Mouse (Mus musculus): ENCODE measurements around the gene Arntl. TPM values are rescaled to one million over a fixed set of nuclear protein-coding genes. Genes with fewer than 3 reads are reported as not detected.

The Arntl gene
- polyA plus RNA-seq, 1 experiment from 2014 or later = 12.3 TPM

DNA sequence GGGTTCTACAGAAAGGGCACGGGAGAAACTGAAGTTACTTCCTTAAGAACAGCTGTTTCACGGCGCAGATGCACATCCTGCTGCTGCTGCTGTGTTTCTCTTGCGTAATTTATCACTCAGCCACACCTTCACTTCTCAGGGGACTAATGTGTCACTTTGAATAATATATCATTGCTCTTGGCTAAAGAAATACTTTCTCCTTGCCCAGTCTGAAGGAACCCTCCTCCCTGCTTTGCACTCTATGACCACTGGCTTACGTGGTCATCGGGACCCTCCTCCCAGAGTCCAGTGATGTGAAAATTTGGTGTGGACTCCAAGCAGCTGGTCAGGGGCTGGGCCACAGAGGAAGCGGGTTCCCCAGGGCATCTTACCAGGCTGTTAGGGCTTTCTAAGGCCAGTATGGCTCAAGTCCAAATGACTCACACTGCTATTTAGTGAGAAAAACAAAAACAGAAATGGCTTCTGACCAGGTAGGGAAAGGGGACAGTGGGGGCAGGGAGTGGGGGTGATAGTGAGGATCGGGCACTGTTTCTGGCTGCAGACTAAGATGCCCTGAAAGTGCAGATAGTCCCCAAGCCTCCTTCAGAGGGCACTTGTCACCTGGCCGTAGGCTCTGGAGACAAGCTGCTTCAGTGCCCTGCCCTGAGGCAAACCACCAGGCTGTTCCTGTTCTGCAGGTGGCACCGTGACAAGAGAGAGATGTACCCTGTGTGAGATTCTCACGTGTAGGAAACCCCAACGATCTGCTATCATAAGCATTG lies 34.8 kb downstream of the Arntl start:
- no peak overlapping the region for H3K4me3 ChIP-seq (ENCODE audit: low read depth, low read length)
- H3K9me3 ChIP-seq (replicated peaks; ENCODE audit: control insufficient read depth, low read length) = no peaks in the 10 kb centered on the region
- no peaks in the 10 kb centered on the region for H3K36me3 ChIP-seq (ENCODE audit: control insufficient read depth, insufficient read depth, low read length)
- H3K4me2 ChIP-seq (ENCODE audit: low read length) = no peak overlapping the region
- ATAC-seq = no peak
- WGBS = 84% methylated on average over 12 of the region's 12 CpGs
- no peak overlapping the region for H3K9ac ChIP-seq (ENCODE audit: low read length)
- H3K27me3 ChIP-seq (replicated peaks; ENCODE audit: control insufficient read depth, insufficient read depth, low read length) = no peaks in the 10 kb centered on the region
- H3K27ac ChIP-seq (ENCODE audit: low read depth, low read length) = peak overlapping the region; percentile 21; the same call in 1 of the 2 replicates
- no peak for DNase-seq (ENCODE audit: low spot score)
- peaks cover 14% of the 10 kb centered on the region for H3K4me1 ChIP-seq (ENCODE audit: control insufficient read depth, insufficient read depth, low read length)

DNA sequence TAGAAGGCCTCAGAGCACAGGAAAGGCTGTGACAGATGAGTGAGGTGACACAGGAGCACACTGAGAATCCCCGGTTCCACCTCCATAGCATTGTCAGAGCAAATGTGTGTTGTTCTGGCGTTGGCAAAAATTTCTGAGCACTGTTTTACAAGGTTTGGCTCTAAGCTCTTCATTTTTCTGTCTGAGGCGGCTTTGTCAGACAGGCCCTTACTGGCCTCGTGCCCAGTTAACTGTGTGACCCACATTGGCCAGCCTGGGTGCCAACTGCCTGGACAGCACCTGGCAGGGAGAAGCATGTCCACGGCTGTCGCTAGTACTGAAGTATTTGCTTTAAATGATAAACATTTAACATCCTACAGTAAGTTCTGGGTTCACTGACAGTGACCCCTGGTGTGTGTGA lies 35.4 kb downstream of the Arntl start:
- Histone ChIP-seq H3K4me1 (ENCODE audit: control insufficient read depth, insufficient read depth, low read length) (peaks cover 14% of the 10 kb centered on the region), H3K27ac (ENCODE audit: low read depth, low read length) (peak overlapping the region; percentile 21; the same call in 1 of the 2 replicates), H3K4me2 (ENCODE audit: low read length) (no peak overlapping the region), H3K9me3 (replicated peaks; ENCODE audit: control insufficient read depth, low read length) (no peaks in the 10 kb centered on the region), H3K4me3 (ENCODE audit: low read depth, low read length) (no peak overlapping the region), H3K36me3 (ENCODE audit: control insufficient read depth, insufficient read depth, low read length) (no peaks in the 10 kb centered on the region), H3K27me3 (replicated peaks; ENCODE audit: control insufficient read depth, insufficient read depth, low read length) (no peaks in the 10 kb centered on the region), H3K9ac (ENCODE audit: low read length) (no peak overlapping the region)
- DNase-seq (ENCODE audit: low spot score) = peak; percentile 52
- WGBS = 59% methylated on average over 6 of the region's 6 CpGs
- ATAC-seq = no peak

DNA sequence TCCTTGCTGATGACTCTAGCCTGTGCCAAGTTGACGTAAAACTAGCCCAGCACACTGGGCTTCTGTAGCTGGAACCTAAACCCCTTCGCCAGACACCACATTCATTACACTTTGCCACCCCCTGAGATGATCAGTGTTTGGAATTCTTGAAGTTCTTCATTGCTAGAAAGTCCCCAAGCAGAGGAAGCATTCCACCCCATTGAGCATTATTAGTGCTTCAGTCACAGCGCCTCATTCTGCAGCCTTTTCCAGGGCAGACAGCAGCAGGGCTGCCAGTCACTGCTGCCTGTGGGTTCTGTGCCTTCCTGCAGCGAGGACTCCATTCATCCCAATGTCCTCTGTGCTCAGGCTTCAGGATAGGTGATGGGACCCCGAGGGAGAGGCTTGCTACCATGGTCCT lies 37.9 kb downstream of the Arntl start:
- Histone ChIP-seq H3K36me3 (ENCODE audit: control insufficient read depth, insufficient read depth, low read length) (no peaks in the 10 kb centered on the region), H3K9me3 (replicated peaks; ENCODE audit: control insufficient read depth, low read length) (no peaks in the 10 kb centered on the region), H3K9ac (ENCODE audit: low read length) (no peak overlapping the region), H3K4me3 (ENCODE audit: low read depth, low read length) (no peak overlapping the region), H3K27ac (ENCODE audit: low read depth, low read length) (no peak overlapping the region), H3K4me1 (ENCODE audit: control insufficient read depth, insufficient read depth, low read length) (peaks cover 30% of the 10 kb centered on the region), H3K27me3 (replicated peaks; ENCODE audit: control insufficient read depth, insufficient read depth, low read length) (no peaks in the 10 kb centered on the region), H3K4me2 (ENCODE audit: low read length) (no peak overlapping the region)
- no peak for DNase-seq (ENCODE audit: low spot score)
- no peak for ATAC-seq
- 65% methylated on average over 5 of the region's 5 CpGs for WGBS

DNA sequence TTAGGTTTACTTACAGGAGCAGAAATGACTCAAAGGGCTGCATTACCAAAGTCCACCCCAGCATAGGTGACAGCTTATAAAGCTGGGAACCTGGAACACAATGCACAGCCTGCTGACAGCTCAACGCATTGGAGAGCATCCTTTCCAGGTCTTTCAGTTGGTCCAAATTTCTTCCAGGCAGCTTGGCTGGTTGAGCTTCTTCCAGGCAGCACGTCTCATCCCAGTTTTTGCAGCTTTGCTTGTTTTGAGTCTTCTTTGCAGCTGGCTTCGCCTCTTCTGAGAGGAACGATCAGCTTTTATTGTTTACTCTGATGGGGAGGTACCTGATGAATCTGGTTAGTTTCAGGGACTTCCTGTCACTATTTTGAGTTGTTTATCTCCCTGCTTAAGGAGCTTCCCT lies 39.2 kb downstream of the Arntl start:
- H3K27ac ChIP-seq (ENCODE audit: low read depth, low read length) = no peak overlapping the region
- no peak for DNase-seq (ENCODE audit: low spot score)
- H3K36me3 ChIP-seq (ENCODE audit: control insufficient read depth, insufficient read depth, low read length) = no peaks in the 10 kb centered on the region
- no peak overlapping the region for H3K4me3 ChIP-seq (ENCODE audit: low read depth, low read length)
- H3K27me3 ChIP-seq (replicated peaks; ENCODE audit: control insufficient read depth, insufficient read depth, low read length) = no peaks in the 10 kb centered on the region
- WGBS = 88% methylated on average over 4 of the region's 4 CpGs
- H3K9me3 ChIP-seq (replicated peaks; ENCODE audit: control insufficient read depth, low read length) = no peaks in the 10 kb centered on the region
- peaks cover 42% of the 10 kb centered on the region for H3K4me1 ChIP-seq (ENCODE audit: control insufficient read depth, insufficient read depth, low read length)
- H3K9ac ChIP-seq (ENCODE audit: low read length) = no peak overlapping the region
- H3K4me2 ChIP-seq (ENCODE audit: low read length) = no peak overlapping the region
- no peak for ATAC-seq

DNA sequence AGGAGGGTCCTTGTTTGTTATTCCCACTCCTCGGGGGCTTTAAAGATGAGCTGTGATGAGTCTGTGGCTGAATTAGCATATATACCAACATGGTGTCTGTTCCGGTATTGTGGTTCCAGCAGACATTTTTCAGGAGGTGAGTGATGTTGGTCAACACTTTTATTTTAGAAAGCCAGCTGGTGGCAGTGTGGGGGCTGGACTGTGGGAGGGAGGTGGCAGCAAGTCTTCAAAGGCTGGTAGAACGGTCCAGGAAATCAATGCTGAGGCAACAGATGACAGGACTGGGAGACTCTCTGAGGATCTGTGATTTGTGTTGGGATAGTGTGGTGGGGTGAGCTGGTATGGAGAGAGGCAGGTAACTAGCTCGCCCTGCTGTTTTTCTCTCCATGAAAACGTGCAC lies 39.9 kb downstream of the Arntl start:
- H3K4me1 ChIP-seq (ENCODE audit: control insufficient read depth, insufficient read depth, low read length) = peaks cover 45% of the 10 kb centered on the region
- H3K9me3 ChIP-seq (replicated peaks; ENCODE audit: control insufficient read depth, low read length) = no peaks in the 10 kb centered on the region
- no peak for DNase-seq (ENCODE audit: low spot score)
- WGBS = 82% methylated on average over 5 of the region's 5 CpGs
- H3K36me3 ChIP-seq (ENCODE audit: control insufficient read depth, insufficient read depth, low read length) = no peaks in the 10 kb centered on the region
- no peak overlapping the region for H3K27ac ChIP-seq (ENCODE audit: low read depth, low read length)
- no peak overlapping the region for H3K4me2 ChIP-seq (ENCODE audit: low read length)
- no peak overlapping the region for H3K9ac ChIP-seq (ENCODE audit: low read length)
- H3K27me3 ChIP-seq (replicated peaks; ENCODE audit: control insufficient read depth, insufficient read depth, low read length) = no peaks in the 10 kb centered on the region
- no peak for ATAC-seq
- no peak overlapping the region for H3K4me3 ChIP-seq (ENCODE audit: low read depth, low read length)

DNA sequence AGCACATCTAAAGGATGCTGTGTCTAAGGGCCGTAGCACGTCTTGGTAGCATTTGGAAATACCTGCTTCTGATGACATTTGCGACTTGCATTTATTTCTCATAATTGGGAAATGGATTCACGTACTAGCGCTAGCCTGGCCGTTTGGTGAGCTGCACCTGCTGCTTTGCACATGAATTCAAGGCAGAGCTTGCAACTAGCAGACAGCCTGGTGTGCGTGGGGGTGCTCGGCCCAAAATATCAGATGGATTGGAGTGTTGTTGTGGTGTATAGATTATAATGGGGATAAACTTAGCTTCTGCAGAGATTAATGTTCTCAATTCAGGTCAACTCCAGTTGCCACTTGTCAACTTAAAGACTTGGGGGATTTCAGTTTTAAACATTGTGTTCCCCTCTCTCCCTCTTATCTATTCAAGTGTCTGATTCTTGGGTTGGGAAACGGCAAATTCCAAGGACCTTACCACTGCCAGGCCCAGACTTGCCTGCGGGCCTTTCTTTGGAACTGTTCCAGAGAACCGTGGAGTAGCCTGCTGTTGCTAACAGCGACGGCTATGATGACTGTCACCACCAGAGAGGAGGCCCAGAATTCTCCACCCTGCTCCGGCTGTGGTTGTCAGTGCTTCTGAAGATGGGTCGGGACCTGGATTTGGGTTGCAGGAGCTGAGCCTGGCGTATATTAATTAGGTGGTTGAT lies 42.0 kb downstream of the Arntl start:
- Histone ChIP-seq H3K27me3 (replicated peaks; ENCODE audit: control insufficient read depth, insufficient read depth, low read length) (no peaks in the 10 kb centered on the region), H3K27ac (ENCODE audit: low read depth, low read length) (peak overlapping the region; percentile 83), H3K9me3 (replicated peaks; ENCODE audit: control insufficient read depth, low read length) (no peaks in the 10 kb centered on the region), H3K36me3 (ENCODE audit: control insufficient read depth, insufficient read depth, low read length) (no peaks in the 10 kb centered on the region), H3K9ac (ENCODE audit: low read length) (no peak overlapping the region), H3K4me2 (ENCODE audit: low read length) (no peak overlapping the region), H3K4me3 (ENCODE audit: low read depth, low read length) (no peak overlapping the region), H3K4me1 (ENCODE audit: control insufficient read depth, insufficient read depth, low read length) (peaks cover 41% of the 10 kb centered on the region)
- DNase-seq (ENCODE audit: low spot score) (peak; percentile 89), ATAC-seq (peak; percentile 76)
- WGBS = 35% methylated on average over 16 of the region's 16 CpGs

DNA sequence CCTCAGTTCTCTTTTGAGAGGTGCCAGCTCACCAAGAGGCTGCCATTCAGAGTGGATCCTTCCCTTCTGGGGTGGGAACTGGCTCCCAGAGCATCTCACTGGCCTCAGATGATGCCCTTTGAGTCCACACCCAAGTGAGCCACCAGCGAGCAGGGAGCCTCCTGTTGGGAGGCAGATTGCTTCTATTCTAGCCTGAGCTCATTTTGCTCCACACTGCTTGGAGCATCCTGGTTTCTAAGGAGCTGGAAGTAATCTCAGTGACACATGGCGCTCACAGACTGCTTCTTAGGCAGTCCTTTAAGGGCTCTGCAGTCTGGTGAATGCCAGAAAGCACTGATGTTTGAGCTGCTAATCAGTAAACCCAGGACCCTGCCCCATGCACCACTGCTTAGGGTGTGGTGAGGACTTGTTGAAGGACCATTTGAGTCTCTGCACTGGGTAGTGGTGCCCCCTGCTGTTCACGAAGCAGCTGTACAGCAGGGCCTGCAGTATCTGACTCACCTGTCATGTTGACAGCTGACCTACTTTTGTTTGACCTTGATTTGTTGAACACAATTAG lies 43.2 kb downstream of the Arntl start:
- H3K27me3 ChIP-seq (replicated peaks; ENCODE audit: control insufficient read depth, insufficient read depth, low read length) = no peaks in the 10 kb centered on the region
- WGBS = 25% methylated on average over 3 of the region's 3 CpGs
- DNase-seq (ENCODE audit: low spot score) (peak; percentile 68), ATAC-seq (peak; percentile 72)
- H3K4me1 ChIP-seq (ENCODE audit: control insufficient read depth, insufficient read depth, low read length) = peaks cover 41% of the 10 kb centered on the region
- peak overlapping the region; percentile 78 for H3K27ac ChIP-seq (ENCODE audit: low read depth, low read length)
- H3K9ac ChIP-seq (ENCODE audit: low read length) = no peak overlapping the region; the same call in 1 of the 2 replicates
- no peak overlapping the region for H3K4me2 ChIP-seq (ENCODE audit: low read length)
- H3K4me3 ChIP-seq (ENCODE audit: low read depth, low read length) = no peak overlapping the region
- no peaks in the 10 kb centered on the region for H3K9me3 ChIP-seq (replicated peaks; ENCODE audit: control insufficient read depth, low read length)
- H3K36me3 ChIP-seq (ENCODE audit: control insufficient read depth, insufficient read depth, low read length) = no peaks in the 10 kb centered on the region

DNA sequence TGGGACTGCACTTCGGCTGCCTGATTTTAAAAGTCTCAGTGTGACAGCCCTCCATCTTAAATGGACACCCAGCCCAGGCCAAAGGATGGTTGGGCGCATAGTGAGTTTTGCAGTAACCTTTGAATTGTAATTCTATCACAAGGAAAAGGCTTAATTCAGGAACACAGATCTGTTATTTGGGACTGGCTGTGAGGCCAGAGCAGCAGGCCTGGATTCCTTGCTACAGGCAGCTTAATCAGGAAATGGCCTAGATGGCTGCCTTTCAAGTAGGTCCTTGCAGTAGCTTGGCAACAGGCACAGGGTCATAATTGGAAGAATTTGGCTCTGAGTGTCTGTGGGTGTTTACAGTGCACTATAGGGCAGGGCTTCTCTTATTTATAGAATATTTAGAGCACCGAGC lies 43.7 kb downstream of the Arntl start:
- no peak overlapping the region for H3K9ac ChIP-seq (ENCODE audit: low read length)
- H3K4me3 ChIP-seq (ENCODE audit: low read depth, low read length) = no peak overlapping the region
- peak; percentile 68 for ATAC-seq
- no peaks in the 10 kb centered on the region for H3K36me3 ChIP-seq (ENCODE audit: control insufficient read depth, insufficient read depth, low read length)
- peak; percentile 89 for DNase-seq (ENCODE audit: low spot score)
- no peaks in the 10 kb centered on the region for H3K27me3 ChIP-seq (replicated peaks; ENCODE audit: control insufficient read depth, insufficient read depth, low read length)
- H3K4me2 ChIP-seq (ENCODE audit: low read length) = no peak overlapping the region
- 37% methylated on average over 3 of the region's 3 CpGs for WGBS
- no peaks in the 10 kb centered on the region for H3K9me3 ChIP-seq (replicated peaks; ENCODE audit: control insufficient read depth, low read length)
- peaks cover 41% of the 10 kb centered on the region for H3K4me1 ChIP-seq (ENCODE audit: control insufficient read depth, insufficient read depth, low read length)
- H3K27ac ChIP-seq (ENCODE audit: low read depth, low read length) = peak overlapping the region; percentile 78

DNA sequence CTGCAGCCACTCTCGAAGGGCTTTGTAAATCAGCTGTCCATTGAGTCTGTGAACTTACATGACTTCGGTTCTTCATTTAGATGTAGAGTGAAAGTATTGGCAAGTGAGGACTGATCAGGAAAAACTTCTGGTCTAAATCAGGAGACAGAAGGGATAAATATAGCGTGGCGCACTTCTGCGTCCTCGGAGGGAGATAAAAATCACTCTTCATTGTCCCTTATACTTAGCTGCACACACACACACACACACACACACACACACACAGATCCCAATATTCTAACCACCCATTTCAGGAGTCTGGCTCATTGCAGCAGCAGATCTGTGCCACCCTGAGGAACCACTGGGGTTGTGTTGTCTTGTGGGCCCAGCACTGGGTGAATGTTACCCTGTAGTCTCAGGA lies 44.3 kb downstream of the Arntl start:
- DNase-seq (ENCODE audit: low spot score) (peak; percentile 11), ATAC-seq (no peak)
- Histone ChIP-seq H3K9ac (ENCODE audit: low read length) (no peak overlapping the region; the same call in 1 of the 2 replicates), H3K4me1 (ENCODE audit: control insufficient read depth, insufficient read depth, low read length) (peaks cover 41% of the 10 kb centered on the region), H3K4me2 (ENCODE audit: low read length) (no peak overlapping the region), H3K9me3 (replicated peaks; ENCODE audit: control insufficient read depth, low read length) (no peaks in the 10 kb centered on the region), H3K36me3 (ENCODE audit: control insufficient read depth, insufficient read depth, low read length) (no peaks in the 10 kb centered on the region), H3K4me3 (ENCODE audit: low read depth, low read length) (no peak overlapping the region), H3K27ac (ENCODE audit: low read depth, low read length) (peak overlapping the region; percentile 78), H3K27me3 (replicated peaks; ENCODE audit: control insufficient read depth, insufficient read depth, low read length) (no peaks in the 10 kb centered on the region)
- WGBS = 69% methylated on average over 6 of the region's 6 CpGs
